Mouse (Mus musculus) kidney, postnatal 25 days (tissue): Measurements from ENCODE around the gene Mitf.

Experiments used
- DNase-seq, 2 experiments: peaks; one replicate each; pipeline ENCODE4 v3.0.0; 2021; ENCODE audit warnings: mixed read lengths in 2 of 2

Gene Mitf

DNA sequence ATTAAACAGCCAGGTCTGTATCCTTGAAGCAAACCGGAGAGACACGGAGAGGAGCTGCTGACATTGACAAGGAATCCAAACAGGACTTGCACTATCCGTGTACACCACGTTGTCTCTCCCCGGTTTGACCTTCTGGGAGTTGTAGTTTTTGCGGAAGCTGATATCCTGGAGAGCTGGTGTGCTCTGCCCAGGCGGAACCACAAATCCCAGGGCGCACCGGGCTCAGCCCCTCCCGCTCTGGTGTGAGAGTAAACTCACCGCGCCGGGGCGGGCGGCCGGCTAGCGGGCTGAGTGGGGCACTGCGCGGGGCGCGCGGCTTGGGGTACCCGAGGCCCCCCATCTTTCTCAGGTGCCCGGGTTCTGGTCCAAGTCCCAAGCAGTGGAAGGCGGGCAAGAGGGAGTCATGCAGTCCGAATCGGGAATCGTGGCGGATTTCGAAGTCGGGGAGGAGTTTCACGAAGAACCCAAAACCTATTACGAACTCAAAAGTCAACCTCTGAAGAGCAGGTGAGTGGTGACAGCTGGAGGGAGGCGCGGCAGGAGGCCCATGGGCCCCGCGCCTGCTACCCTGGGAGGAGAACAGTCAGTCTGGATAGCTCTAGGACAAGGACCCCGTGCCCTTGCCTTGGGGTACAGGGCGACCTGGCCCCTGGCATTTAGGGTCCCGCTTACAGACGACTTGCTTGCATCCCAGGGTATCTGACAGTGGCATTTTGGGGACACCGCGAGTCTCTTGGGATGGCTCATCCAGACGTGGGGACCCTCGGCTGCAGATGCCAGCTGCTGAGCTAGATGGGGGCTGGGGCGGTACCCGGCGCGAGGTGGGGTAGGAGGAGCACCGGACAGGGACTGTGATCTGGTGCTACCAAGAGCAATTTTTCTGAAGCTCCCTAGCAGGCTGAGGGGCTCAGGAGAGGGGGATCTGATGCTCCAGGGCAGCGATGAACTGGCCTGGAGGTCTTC is at the start of gene Mitf:
Gene Mitf (plus strand): TSS at position 272 of the 963 bp plus-strand sequence.
- peak; percentile 90 to 95 for DNase-seq

- no peak for DNase-seq
Measured at GRCm38 (mm10) chr6:97757361-97757760, 49.5 kb upstream of the Mitf start.

- no peak for DNase-seq
Measured at GRCm38 (mm10) chr6:97758884-97759283, 48.0 kb upstream of the Mitf start.

DNA sequence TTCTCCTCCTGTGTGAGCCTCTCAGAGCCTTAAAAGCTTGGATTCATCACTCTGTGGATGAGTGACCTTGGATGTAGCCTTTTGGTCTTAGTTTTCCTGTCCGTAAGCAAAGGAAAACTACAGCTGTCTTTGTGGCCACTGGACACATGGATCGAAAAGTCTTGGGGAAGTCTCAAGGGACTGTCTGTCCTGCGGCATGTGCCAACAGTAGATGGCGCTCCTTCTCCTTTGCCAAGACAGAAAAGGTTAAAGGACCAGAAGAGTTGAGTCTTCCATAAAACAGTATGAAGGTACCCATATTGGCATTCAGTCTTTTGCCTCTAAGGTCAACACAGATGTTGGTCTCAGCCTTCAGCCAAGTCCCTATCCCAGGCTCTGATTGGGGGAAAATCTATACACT is 47.6 kb upstream of the Mitf start:
- peak; percentile 74 to 89 for DNase-seq

GRCm38 (mm10) chr6:97761326-97761725 is 45.5 kb upstream of the Mitf start:
- DNase-seq: peak in 1 of 2 experiments; percentile 29

GRCm38 (mm10) chr6:97763970-97764369 is 42.9 kb upstream of the Mitf start:
- DNase-seq: no peak

GRCm38 (mm10) chr6:97767836-97768235 is 39.0 kb upstream of the Mitf start:
- no peak for DNase-seq

GRCm38 (mm10) chr6:97769549-97769948 is 37.3 kb upstream of the Mitf start:
- DNase-seq: no peak

DNA sequence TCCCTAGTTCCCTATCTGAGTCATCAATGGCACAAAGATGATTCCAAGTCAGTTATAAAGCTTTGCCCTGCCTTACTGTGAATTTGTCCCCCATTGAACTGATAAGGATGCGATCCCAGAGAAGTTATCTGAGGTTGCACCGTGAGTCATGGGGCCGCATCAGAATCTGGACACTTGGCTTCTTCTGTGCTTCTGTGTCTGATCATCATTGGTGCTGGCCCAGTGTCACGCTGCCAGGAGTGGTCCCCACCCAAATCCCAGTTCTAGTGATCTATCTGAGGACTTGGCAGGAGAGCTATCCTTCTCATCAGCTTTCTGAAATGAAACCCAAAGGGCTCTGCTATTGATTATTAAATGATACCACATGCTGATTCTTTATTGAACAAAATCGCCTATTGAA is 25.5 kb upstream of the Mitf start:
- no peak for DNase-seq

DNA sequence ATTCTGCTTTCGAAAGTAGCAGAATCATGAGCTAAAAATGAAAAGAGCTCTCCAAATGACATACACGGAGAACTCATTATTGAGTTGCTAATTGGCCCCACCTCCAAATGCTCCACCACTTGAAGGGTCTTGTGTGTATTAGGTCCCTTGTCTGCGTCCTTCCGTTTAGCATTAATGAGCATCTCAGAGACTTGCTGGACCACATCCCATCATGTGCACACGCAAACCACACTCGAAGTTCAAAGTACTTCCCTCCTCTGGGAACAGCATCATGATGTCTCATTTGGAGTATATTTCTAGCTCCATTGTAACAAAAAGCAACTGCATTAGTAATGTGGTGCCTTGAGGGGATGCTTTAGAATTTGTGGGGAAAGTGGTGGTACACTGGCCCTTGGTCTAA is 24.6 kb upstream of the Mitf start:
- no peak for DNase-seq

DNA sequence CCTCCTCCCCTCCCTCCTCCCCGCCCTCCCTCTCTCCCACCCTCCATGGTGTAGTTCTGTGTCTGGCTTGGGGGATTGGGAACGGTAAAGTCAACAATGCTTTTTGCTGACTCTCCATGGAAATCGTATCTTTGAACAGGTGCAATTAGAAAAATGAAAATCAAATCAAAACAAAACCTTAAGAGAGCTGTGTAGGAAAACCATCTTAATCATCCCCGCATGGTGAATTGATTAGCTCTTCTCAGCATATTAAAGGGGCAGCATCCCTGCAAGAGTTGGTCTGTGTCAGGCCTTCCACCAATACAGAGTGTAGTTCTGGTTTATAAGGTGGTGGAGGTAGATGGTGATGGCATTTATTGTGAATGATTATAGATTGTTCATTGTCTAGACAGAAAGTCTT is 20.0 kb upstream of the Mitf start:
- no peak for DNase-seq

- no peak for DNase-seq
Measured at GRCm38 (mm10) chr6:97788361-97788974, 18.4 kb upstream of the Mitf start.

GRCm38 (mm10) chr6:97789700-97790099 is 17.2 kb upstream of the Mitf start:
- no peak for DNase-seq

- DNase-seq: peak; percentile 42 to 50
Measured at GRCm38 (mm10) chr6:97792104-97792503, 14.7 kb upstream of the Mitf start.

- DNase-seq: no peak
Measured at GRCm38 (mm10) chr6:97795175-97795574, 11.7 kb upstream of the Mitf start.

GRCm38 (mm10) chr6:97800615-97801014 is 6.2 kb upstream of the Mitf start:
- DNase-seq: no peak

GRCm38 (mm10) chr6:97806051-97806450 is 801 bp upstream of the Mitf start:
- DNase-seq: no peak

DNA sequence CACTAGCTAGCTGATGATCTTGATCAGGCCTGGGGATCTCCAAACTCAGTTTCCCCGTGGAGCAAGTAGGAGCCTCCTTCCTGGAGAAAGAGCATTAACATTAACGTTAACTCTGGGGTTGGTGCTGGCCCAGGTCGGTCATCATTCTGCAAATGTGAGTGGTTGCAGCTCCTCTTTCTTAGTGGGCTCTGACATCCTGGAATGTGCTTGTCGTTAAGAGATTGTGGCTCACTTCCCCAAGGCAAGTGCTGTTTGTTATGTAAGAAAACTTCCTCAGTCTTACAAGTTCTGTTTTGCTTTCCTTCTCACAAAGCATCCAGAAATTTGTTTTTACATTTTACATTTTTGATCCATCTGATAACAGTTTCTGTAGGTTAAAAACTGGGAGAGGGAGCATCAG is 7.3 kb downstream of the Mitf start:
- DNase-seq: no peak

GRCm38 (mm10) chr6:97815723-97816122 is 8.9 kb downstream of the Mitf start:
- DNase-seq: no peak

GRCm38 (mm10) chr6:97816806-97817205 is 10.0 kb downstream of the Mitf start:
- no peak for DNase-seq

DNA sequence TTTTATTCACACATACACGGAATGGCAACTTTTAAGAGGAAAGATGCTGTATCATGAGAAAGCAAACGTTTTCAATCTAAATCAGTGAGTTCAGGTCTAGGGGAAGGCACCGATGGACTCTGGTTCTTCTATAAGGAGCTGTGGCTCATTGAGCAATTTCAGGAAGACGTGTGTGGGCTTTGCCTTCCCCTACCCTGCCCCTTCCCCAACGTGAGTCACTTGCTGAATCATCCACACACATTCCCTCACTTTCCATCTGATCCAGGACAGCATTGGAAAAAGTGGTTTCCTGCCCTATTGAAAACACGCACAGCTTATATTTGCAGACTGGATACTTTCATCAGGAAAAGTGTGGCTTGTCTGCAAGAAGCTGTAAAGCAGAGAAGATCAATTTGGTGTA is 11.3 kb downstream of the Mitf start:
- DNase-seq: no peak

DNA sequence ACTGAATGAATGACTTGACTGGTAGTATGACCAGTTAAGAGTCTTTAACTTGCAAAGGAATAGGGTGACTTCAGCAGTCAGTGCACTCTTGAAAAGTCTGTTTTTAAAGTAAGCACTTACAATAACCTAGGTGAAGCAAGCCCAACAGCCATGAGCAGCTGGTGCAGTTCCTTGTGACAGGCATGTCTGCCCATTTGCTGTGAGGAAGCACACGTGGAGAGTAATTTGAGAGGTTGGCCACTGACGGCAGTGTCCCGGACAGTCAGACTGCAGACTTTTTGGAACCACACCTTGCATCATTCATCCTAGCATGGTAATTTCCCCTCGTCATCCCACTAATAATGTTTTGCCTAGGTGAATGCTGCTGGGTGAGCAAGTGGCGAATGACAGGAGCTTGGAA is 12.1 kb downstream of the Mitf start:
- DNase-seq: no peak

GRCm38 (mm10) chr6:97820505-97820904 is 13.7 kb downstream of the Mitf start:
- no peak for DNase-seq

DNA sequence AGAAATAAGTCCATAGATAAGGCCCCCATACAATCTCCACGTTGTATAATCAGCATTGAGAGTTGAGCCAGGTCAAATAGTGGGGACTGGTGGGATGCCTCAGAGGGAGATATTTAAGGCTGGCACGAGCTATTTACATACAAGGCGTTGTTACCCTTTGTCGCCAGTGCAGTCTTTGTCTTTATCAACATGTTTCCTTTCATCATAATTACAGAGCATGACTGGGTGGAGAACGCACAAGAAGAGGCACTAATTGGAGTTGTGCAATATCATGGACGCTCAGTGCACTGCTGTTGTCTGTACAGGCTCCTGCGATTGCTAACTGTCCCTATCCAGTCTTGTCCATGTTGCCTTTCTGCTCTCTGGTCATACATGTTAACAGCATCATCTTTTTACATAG is 15.0 kb downstream of the Mitf start:
- DNase-seq: no peak
